Mouse (Mus musculus) ovary, adult 2 months (tissue): ENCODE measurements around the gene Stk31. TPM values are rescaled to one million over a fixed set of nuclear protein-coding genes. Genes with fewer than 3 reads are reported as not detected.

Experiments used
- polyA plus RNA-seq: library from polyadenylated mRNA; depleted of rRNA; stranded (reverse); fragments of >200 nt; gene quantifications from 2 replicates; pipeline ENCODE4 v1.2.3, GENCODE M21; 2012; rRNA removed

The Stk31 gene
- not detected in 2 replicates for polyA plus RNA-seq

GRCm38 (mm10) chr6:49395316-49395715 is at the start of gene Stk31:
Gene Stk31 (plus strand): TSS chr6:49395604.

GRCm38 (mm10) chr6:49367159-49368054 is 28.0 kb upstream of the Stk31 start, which contains the start of gene Fam221a:
Gene Fam221a (plus strand): TSS chr6:49367739.

Other genes with a start within 250 kb of the Stk31 start
- gene Igf2bp3, start 180.6 kb upstream of the Stk31 start, polyA plus RNA-seq: 0.12 and 0.18 TPM in 2 replicates
- 39.2 and 43.8 TPM in 2 replicates for gene Tra2a, start 131.6 kb upstream of the Stk31 start, polyA plus RNA-seq
- 4.2 and 4.4 TPM in 2 replicates for gene Ccdc126, start 76.3 kb upstream of the Stk31 start, polyA plus RNA-seq
- 7.1 and 10.0 TPM in 2 replicates for gene Fam221a, start 27.9 kb upstream of the Stk31 start, polyA plus RNA-seq